Mouse (Mus musculus): Measurements from ENCODE around the gene Pet117. TPM values are rescaled to one million over a fixed set of nuclear protein-coding genes. Genes with fewer than 3 reads are reported as not detected.

Pet117 gene
- polyA plus RNA-seq (2015; fragmentation: Nextera tagmentation; extraction: Ambion mirVana): 6.4 and 7.7 TPM in 2 replicates

DNA sequence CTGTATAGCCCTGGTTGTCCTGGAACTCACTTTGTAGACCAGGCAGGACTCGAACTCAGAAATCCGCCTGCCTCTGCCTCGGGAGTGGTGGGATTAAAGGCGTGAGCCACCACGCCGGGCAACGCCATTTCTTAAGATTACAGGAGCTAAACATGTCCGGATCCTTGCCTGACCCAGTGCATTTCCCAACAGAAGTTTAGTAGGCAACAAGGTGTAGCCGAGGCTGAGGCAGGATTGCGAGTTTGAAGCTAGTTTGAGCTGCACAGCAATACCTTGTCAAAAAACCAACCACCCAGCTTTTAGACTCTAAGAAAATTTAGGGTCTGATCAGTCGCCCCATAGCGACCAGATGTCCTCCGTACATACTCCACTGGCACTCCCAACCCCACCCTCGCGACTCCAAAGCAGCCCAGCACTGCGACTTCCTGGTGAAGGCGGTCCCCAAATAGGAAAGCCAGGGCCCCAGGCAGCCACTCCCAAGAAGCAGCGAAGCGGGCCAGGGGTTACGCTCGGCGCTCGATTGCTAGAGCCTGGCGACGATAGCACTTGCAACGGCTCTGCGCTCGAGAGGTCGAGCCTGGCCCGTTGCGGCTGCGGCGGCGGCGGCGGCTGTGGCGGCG is at the start of gene Pet117, which contains the start of gene Kat14:
Gene Pet117 (plus strand): TSS at position 597 of the 620 bp plus-strand sequence.
Gene Kat14 (plus strand): TSS at position 584 of the 620 bp plus-strand sequence.
- peak within 1 kb of the TSS; percentile 92 for H3K9ac ChIP-seq
- peak within 1 kb of the TSS; percentile 92 for H3K4me3 ChIP-seq
- H3K36me3 ChIP-seq: peaks cover 9% of the 10 kb centered on the region
- peak; percentile 89 for ATAC-seq (ENCODE audit: insufficient number of reproducible peaks, insufficient read depth, low FRiP score, low TSS enrichment, low read depth)
- peak within 1 kb of the TSS; percentile 72 for H3K4me2 ChIP-seq
- H3K4me1 ChIP-seq: peaks cover 17% of the 10 kb centered on the region
- H3K27ac ChIP-seq: peak within 1 kb of the TSS; percentile 93
- WGBS: 5% methylated on average over 38 of the region's 38 CpGs
- no peaks in the 10 kb centered on the region for H3K9me3 ChIP-seq
- no peaks in the 10 kb centered on the region for H3K27me3 ChIP-seq

DNA sequence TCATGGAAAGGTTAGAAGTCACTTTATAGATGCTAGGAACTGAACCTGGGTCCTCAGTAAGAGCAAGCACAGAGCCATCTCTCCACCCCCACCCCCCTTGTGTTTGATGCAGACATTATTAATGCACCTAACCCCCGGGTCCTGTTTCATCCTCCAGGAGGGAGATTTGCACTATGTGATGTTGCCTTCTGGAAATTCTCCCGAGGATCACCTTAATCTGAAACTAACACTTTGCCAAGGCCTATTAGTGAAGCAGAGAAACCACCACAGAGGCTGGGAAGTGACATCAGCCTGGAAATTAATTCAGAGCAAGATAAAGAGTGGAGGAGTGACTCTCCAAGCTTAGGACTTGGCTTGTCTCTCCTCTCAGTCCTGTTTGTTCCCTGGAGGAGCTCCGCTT is 44.6 kb upstream of the Pet117 start:
- 68% methylated on average over 3 of the region's 3 CpGs for WGBS
- Histone ChIP-seq H3K27me3 (peaks cover 21% of the 10 kb centered on the region), H3K9me3 (no peaks in the 10 kb centered on the region), H3K27ac (no peak overlapping the region), H3K4me1 (0 out of 2 replicates have a peak, but pooled peaks cover 3% of the 10 kb centered on the region), H3K36me3 (no peaks in the 10 kb centered on the region), H3K9ac (no peak overlapping the region), H3K4me2 (no peak overlapping the region), H3K4me3 (no peak overlapping the region)
- no peak for ATAC-seq (ENCODE audit: insufficient number of reproducible peaks, insufficient read depth, low FRiP score, low TSS enrichment, low read depth)

DNA sequence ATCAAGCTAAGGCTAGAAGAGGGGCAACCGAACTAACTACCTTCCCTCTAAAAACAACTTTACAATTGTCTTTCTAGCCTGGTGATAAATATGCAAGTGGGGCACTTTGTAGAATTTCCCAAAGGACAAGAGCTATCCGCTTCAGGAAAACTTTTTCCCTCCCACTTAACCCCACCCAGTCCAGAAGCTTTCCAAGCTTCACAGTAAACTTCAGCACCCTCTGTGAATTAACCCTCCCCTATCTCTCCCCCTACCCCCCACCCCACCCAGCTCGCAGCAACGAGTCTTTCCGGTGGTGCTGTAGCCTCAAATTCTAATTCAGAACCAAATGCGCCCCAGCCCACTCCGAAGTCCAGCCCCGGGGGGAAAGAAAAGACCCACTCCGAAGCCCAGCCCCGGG is 39.3 kb upstream of the Pet117 start:
- 4% methylated on average over 10 of the region's 10 CpGs for WGBS
- peak overlapping the region; percentile 98 for H3K4me2 ChIP-seq
- H3K4me3 ChIP-seq: peak overlapping the region; percentile 60
- H3K4me1 ChIP-seq: peaks cover 41% of the 10 kb centered on the region
- H3K36me3 ChIP-seq: no peaks in the 10 kb centered on the region
- peaks cover 73% of the 10 kb centered on the region for H3K27me3 ChIP-seq
- H3K9me3 ChIP-seq: no peaks in the 10 kb centered on the region
- no peak overlapping the region for H3K27ac ChIP-seq
- no peak overlapping the region for H3K9ac ChIP-seq
- ATAC-seq (ENCODE audit: insufficient number of reproducible peaks, insufficient read depth, low FRiP score, low TSS enrichment, low read depth): no peak

DNA sequence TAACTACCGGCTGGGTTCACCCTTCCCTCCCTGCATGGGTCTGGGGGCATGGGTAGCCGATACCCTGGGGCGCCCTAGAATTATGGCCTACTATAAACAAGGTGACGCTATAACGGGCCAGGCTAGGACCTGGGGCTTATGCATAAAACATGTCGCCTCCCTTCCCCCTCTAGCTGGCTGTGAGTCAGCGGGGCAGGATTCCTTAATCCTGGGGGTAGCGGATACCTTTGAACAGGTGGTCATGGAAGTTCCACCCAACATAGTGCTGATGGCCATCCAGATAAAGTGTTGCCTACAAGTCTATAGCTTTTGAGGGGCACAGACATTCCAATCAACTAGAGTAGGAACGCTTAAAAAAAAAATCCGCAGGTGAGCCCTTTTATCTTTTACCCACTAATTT is 38.9 kb upstream of the Pet117 start:
- H3K27me3 ChIP-seq: peaks cover 78% of the 10 kb centered on the region

DNA sequence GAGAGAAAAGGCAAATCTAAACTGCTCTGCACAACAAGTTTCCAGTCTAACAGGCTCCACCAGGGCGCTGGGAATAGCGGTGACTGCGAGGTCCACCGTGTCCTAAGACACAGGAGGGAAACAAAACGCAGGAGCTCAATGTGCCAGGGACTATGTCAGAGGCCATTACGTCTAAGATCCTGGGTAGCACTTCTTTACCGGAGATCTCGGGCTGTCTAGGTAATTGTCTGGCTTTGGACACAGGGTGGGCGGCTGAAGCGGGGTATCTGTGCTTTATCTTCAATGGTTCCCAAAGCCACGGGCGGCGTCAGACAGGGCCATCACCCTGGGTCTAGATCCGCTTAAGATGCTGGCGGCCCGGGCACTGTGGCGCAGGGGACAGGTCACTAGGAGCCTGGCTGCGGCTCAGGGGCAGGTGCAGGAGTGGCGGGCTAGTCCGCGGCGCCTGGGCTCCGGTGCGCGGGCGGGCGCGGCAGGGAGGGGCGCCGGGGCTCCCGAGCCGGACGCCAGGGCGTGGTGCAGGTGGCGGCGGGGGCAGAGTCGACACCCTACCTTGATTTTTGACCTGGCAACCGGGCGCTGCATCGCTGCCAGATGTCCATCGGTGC is 38.3 kb upstream of the Pet117 start:
- WGBS: under 1% methylated on average over 41 of the region's 41 CpGs
- no peak for ATAC-seq (ENCODE audit: insufficient number of reproducible peaks, insufficient read depth, low FRiP score, low TSS enrichment, low read depth)
- Histone ChIP-seq H3K27me3 (peaks cover 83% of the 10 kb centered on the region), H3K4me2 (peak overlapping the region; percentile 98), H3K27ac (no peak overlapping the region), H3K36me3 (no peaks in the 10 kb centered on the region), H3K9ac (peak overlapping the region; percentile 70), H3K9me3 (no peaks in the 10 kb centered on the region), H3K4me3 (peak overlapping the region; percentile 60), H3K4me1 (peaks cover 41% of the 10 kb centered on the region)

More for the DNA sequence above, 38.9 kb upstream of the Pet117 start:
- no peak for ATAC-seq (ENCODE audit: insufficient number of reproducible peaks, insufficient read depth, low FRiP score, low TSS enrichment, low read depth)
- H3K9ac ChIP-seq: no peak overlapping the region
- no peak overlapping the region for H3K27ac ChIP-seq
- H3K36me3 ChIP-seq: no peaks in the 10 kb centered on the region
- WGBS: 4% methylated on average over 10 of the region's 10 CpGs
- peak overlapping the region; percentile 98 for H3K4me2 ChIP-seq
- H3K4me1 ChIP-seq: peaks cover 41% of the 10 kb centered on the region
- no peaks in the 10 kb centered on the region for H3K9me3 ChIP-seq
- peak overlapping the region; percentile 60 for H3K4me3 ChIP-seq

DNA sequence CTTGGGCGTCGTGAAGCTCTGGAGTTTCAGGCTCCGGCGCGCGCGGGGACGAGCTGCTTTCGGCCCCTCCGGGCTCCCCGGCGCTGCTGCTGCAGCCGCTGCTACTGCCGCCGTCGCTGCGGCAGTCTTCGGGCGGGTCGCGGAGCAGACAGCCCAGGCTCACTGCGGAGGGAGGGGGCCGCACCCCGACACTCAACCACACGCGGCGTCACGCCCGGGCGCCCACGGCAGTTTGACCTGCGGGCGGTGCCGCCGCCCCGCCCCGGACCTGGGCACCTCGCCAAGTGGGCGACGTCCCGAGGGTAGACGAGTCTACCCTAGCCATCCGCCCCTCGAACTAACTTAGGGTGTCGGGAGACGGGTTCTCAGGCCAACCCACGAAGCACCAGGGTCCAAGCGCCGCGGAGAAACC is 37.8 kb upstream of the Pet117 start:
- H3K9me3 ChIP-seq: no peaks in the 10 kb centered on the region
- peaks cover 86% of the 10 kb centered on the region for H3K27me3 ChIP-seq
- peak overlapping the region; percentile 60 for H3K4me3 ChIP-seq
- WGBS: under 1% methylated on average over 45 of the region's 50 CpGs
- H3K9ac ChIP-seq: peak overlapping the region; percentile 70
- H3K4me2 ChIP-seq: peak overlapping the region; percentile 98
- ATAC-seq (ENCODE audit: insufficient number of reproducible peaks, insufficient read depth, low FRiP score, low TSS enrichment, low read depth): peak; percentile 18; the same call in 1 of the 2 replicates
- H3K4me1 ChIP-seq: peaks cover 41% of the 10 kb centered on the region
- no peaks in the 10 kb centered on the region for H3K36me3 ChIP-seq
- H3K27ac ChIP-seq: no peak overlapping the region

DNA sequence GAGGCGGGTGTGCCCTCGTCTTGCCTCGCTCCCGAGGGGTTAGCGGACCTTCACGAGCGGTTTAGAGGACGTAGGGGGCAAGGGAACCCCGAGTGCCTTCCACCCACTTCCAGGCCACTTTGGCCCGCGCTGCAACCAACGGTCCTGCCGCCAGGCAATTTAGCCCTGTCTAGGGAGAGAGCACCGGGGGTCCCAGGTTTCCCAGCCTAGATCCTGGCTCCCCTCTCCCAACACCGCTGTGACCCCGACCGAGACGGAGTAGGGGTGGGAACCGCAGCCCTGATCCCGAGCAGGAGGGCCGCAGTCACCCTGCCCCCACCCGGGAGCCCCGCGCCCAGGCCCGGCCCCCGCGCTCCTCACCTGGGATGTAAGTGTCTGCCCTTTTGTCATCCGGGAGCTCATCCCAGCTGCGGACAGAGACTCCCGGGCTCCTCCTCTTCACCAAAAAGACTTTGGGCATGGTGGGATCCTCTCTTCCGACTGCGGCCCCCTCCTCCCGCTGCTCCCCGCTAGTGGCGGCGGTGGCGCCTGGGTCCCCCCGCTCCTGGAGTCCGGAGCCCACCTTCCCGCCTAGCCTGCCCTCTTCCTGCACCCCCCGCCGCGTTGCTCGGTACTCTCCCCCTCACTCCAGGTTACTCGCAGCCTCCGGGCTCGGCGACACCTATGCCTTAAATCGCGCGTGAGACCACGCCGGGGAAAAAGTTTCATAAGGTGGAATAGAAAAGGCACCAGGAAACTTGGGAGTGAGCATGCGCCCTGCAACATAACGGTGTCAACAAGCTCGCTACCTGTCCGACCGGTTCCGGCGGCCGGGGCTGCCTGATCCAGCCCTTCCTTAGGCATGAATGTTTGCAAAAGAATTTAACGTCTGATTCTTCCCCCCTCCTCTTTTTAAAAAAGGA is 37.1 kb upstream of the Pet117 start, which contains the start of gene Ovol2:
Gene Ovol2 (minus strand): TSS at position 746 of the 902 bp plus-strand sequence.
- Histone ChIP-seq H3K9ac (peak within 1 kb of the TSS; percentile 70), H3K4me2 (peak within 1 kb of the TSS; percentile 98), H3K27me3 (peaks cover 86% of the 10 kb centered on the region), H3K36me3 (no peaks in the 10 kb centered on the region), H3K9me3 (no peaks in the 10 kb centered on the region), H3K27ac (peak within 1 kb of the TSS; percentile 51), H3K4me1 (peaks cover 41% of the 10 kb centered on the region), H3K4me3 (peak within 1 kb of the TSS; percentile 60)
- ATAC-seq (ENCODE audit: insufficient number of reproducible peaks, insufficient read depth, low FRiP score, low TSS enrichment, low read depth): peak; percentile 52
- under 1% methylated on average over 62 of the region's 62 CpGs for WGBS

DNA sequence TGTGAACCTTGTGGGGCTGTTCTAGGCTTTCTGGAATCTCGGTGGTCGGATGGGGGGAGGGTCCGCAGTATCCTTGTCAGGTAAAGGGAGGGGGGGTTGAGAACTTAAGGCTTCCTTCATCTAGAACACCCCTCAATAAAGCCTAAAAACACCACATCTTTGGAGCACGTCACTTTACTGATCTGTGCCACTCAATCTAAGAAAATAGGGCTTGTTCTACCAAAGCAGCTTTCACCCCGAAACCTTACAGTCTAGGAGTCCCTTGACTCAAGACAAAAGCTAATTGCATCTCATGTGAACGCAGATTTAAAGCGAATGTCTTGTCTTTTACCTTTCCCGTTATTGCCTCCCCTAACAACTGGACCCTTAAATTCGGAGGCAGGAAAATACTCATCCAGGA is 36.3 kb upstream of the Pet117 start:
- Histone ChIP-seq H3K9me3 (no peaks in the 10 kb centered on the region), H3K27ac (no peak overlapping the region), H3K4me1 (peaks cover 41% of the 10 kb centered on the region), H3K36me3 (no peaks in the 10 kb centered on the region), H3K9ac (peak overlapping the region; percentile 27; the same call in 1 of the 2 replicates), H3K4me3 (peak overlapping the region; percentile 60), H3K4me2 (peak overlapping the region; percentile 98), H3K27me3 (peaks cover 83% of the 10 kb centered on the region)
- 4% methylated on average over 9 of the region's 9 CpGs for WGBS
- ATAC-seq (ENCODE audit: insufficient number of reproducible peaks, insufficient read depth, low FRiP score, low TSS enrichment, low read depth): no peak

DNA sequence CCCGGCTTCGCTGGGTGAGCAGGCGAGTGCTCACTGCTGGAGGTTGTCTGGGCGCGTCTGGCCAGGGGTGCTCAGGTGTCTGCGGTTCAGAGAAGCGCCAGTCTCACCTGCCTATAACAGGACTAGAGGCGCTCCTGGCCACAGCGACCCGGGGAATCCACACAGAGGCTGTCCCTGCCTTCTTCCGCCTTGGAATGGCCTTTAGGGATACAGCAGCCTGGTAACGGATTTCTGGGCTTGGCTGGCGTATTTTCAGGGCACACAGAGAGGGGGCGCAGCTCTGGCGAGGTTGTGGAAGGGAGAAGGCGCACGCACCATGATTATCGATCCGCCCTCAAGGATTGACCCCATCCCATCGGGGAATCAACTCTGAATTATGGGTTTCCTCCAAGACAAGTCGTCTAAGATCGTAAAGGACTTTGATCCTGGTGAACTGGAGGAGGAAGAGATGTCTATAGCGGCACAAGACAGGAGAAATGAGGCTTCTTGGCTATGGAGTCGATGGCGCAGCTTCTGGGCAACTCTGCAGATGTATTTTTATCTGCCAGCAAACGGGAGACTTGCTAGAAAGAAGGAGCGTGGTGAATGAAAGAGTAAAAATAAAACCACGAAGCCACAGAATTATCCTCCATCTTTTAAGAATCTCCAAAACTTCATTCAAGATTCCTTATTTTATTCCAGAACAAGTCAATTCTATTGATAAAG is 35.5 kb upstream of the Pet117 start:
- Histone ChIP-seq H3K36me3 (no peaks in the 10 kb centered on the region), H3K27ac (no peak overlapping the region; the same call in 1 of the 2 replicates), H3K4me3 (peak overlapping the region; percentile 60), H3K4me2 (peak overlapping the region; percentile 98), H3K9me3 (no peaks in the 10 kb centered on the region), H3K27me3 (peaks cover 75% of the 10 kb centered on the region), H3K4me1 (peaks cover 41% of the 10 kb centered on the region), H3K9ac (peak overlapping the region; percentile 27; the same call in 1 of the 2 replicates)
- 5% methylated on average over 28 of the region's 28 CpGs for WGBS
- ATAC-seq (ENCODE audit: insufficient number of reproducible peaks, insufficient read depth, low FRiP score, low TSS enrichment, low read depth): no peak

DNA sequence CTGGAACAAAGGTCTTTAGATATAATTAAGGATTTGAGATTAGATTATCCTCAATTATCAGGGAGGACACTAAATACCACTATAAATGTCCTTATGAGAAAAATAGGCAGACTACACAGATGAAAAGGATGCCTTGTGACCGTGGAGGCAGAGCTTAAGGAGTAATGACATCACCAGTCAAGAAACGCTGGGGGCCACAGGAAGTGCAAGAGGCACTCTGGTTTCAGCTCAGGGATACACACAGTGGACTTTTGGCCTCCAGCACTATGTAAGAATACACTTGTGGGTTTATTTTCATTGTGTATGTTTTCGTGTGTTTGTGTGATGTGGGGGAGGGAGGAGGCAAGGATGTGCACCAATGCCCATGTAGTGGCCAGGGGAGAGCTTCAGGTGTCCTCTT is 31.6 kb upstream of the Pet117 start:
- no peak overlapping the region for H3K27ac ChIP-seq
- no peak for ATAC-seq (ENCODE audit: insufficient number of reproducible peaks, insufficient read depth, low FRiP score, low TSS enrichment, low read depth)
- no peak overlapping the region for H3K4me3 ChIP-seq
- H3K27me3 ChIP-seq: peaks cover 35% of the 10 kb centered on the region
- H3K36me3 ChIP-seq: no peaks in the 10 kb centered on the region
- no peak overlapping the region for H3K9ac ChIP-seq
- peaks cover 12% of the 10 kb centered on the region for H3K4me1 ChIP-seq
- WGBS: 49% methylated on average over 3 of the region's 3 CpGs
- no peak overlapping the region for H3K4me2 ChIP-seq
- H3K9me3 ChIP-seq: no peaks in the 10 kb centered on the region

DNA sequence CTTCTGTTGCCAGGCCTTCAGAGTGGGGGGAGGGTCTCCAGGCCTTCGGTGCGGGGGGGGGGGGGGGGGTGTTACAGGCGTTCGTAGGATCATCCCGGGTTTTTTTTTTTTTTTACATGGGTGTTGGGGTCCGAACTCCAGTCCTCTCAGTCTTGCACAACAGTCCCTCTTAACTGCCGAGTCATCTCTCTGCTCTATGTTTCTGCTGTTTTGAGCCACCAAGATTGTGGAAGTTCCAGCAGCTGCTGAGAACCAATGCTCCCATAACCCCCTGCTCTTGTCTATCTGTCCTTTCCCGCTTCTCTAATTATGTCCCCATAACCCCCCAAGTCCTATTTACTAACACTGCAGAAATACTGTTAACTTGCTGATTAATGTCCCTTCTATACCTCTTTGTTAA is 31.1 kb upstream of the Pet117 start:
- peaks cover 31% of the 10 kb centered on the region for H3K27me3 ChIP-seq
- H3K4me2 ChIP-seq: no peak overlapping the region
- no peak overlapping the region for H3K9ac ChIP-seq
- no peaks in the 10 kb centered on the region for H3K36me3 ChIP-seq
- 77% methylated on average over 8 of the region's 8 CpGs for WGBS
- no peak for ATAC-seq (ENCODE audit: insufficient number of reproducible peaks, insufficient read depth, low FRiP score, low TSS enrichment, low read depth)
- H3K9me3 ChIP-seq: no peaks in the 10 kb centered on the region
- H3K4me3 ChIP-seq: no peak overlapping the region
- H3K27ac ChIP-seq: no peak overlapping the region
- H3K4me1 ChIP-seq: peaks cover 8% of the 10 kb centered on the region

Data from embryonic facial prominence, embryonic 13.5 days (tissue).